Mouse (Mus musculus): ENCODE results near the gene Mybph. TPM values are rescaled to one million over a fixed set of nuclear protein-coding genes. Genes with fewer than 3 reads are reported as not detected.

The Mybph gene
- total and polyA plus RNA-seq, 2 experiments from 2014 or later = not detected

DNA sequence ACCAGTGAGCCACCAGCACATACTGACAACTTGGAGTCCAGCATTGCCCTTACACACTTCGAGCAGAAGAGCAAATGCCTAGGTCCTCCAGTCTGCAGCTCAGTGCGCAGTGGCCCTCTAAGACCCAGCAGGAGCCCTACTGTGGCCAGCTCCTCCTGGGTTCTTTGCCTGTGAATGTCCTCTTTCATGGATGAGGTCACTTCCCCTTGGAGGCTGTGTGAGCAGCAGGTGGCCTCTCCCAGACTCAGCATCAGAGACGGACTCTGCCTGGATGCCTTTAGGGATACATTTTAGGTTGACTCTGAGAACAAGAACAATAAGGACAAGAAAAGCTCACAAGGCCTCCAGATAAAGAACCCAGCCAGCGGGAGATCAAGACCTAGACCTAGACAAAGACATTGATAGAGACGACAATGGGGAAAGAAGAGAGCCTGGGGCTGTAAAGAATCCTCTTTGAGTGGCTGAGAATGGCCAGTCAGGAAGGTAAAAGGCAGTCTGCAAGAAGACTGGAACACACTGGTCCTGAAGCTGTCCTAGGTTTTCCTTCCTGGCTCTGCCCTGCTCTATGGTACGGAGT, 17.0 kb downstream of the Mybph start:
- H3K4me2 ChIP-seq (ENCODE audit: low read depth, low read length, poor library complexity, severe bottlenecking) = no peak overlapping the region
- H3K36me3 ChIP-seq (ENCODE audit: insufficient read depth, low read length) = no peaks in the 10 kb centered on the region
- ATAC-seq (ENCODE audit: low FRiP score) = no peak
- no peaks in the 10 kb centered on the region for H3K27me3 ChIP-seq (ENCODE audit: insufficient read depth, low read length)
- H3K4me3 ChIP-seq (ENCODE audit: low read depth, low read length) = no peak overlapping the region
- no peak for DNase-seq (ENCODE audit: low spot score)
- no peak for TF ChIP-seq CTCF (IDR thresholded peaks at IDR 0.05)
- WGBS = 51% methylated on average over 6 of the region's 6 CpGs
- H3K4me1 ChIP-seq (ENCODE audit: insufficient read depth, low read length) = no peaks in the 10 kb centered on the region; the same call in 1 of the 2 replicates
- no peak overlapping the region for H3K9ac ChIP-seq (replicated peaks; ENCODE audit: low read length, poor library complexity, severe bottlenecking)
- H3K27ac ChIP-seq (ENCODE audit: low read depth, low read length) = no peak overlapping the region
- no peaks in the 10 kb centered on the region for H3K9me3 ChIP-seq (ENCODE audit: low read length)

DNA sequence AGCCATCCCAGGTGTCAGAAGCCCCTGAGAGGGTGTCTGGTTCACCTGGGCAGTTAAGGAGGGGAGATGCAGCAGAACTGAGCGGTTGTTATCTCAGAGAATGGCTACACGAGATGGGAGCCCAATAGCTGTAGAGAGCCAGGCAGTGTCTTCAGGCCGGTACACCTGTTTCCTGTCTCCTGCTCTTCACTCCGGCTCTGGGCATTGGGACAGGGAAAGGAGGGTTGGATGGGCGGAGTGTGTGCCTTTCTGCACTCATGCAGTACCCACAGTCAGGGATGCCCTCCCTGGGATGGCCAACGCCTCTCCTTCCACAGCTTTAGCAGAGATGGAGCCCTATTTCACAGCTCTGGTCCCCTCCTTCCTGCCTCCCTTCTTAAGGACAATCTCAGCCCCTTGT, 17.8 kb downstream of the Mybph start:
- no peaks in the 10 kb centered on the region for H3K36me3 ChIP-seq (ENCODE audit: insufficient read depth, low read length)
- no peak for TF ChIP-seq CTCF (IDR thresholded peaks at IDR 0.05)
- 79% methylated on average over 6 of the region's 6 CpGs for WGBS
- H3K27me3 ChIP-seq (ENCODE audit: insufficient read depth, low read length) = no peaks in the 10 kb centered on the region
- H3K27ac ChIP-seq (ENCODE audit: low read depth, low read length) = no peak overlapping the region
- no peak for ATAC-seq (ENCODE audit: low FRiP score)
- no peaks in the 10 kb centered on the region for H3K9me3 ChIP-seq (ENCODE audit: low read length)
- H3K9ac ChIP-seq (replicated peaks; ENCODE audit: low read length, poor library complexity, severe bottlenecking) = no peak overlapping the region
- DNase-seq (ENCODE audit: low spot score) = no peak
- H3K4me1 ChIP-seq (ENCODE audit: insufficient read depth, low read length) = no peaks in the 10 kb centered on the region; the same call in 1 of the 2 replicates
- H3K4me2 ChIP-seq (ENCODE audit: low read depth, low read length, poor library complexity, severe bottlenecking) = no peak overlapping the region
- no peak overlapping the region for H3K4me3 ChIP-seq (ENCODE audit: low read depth, low read length)

DNA sequence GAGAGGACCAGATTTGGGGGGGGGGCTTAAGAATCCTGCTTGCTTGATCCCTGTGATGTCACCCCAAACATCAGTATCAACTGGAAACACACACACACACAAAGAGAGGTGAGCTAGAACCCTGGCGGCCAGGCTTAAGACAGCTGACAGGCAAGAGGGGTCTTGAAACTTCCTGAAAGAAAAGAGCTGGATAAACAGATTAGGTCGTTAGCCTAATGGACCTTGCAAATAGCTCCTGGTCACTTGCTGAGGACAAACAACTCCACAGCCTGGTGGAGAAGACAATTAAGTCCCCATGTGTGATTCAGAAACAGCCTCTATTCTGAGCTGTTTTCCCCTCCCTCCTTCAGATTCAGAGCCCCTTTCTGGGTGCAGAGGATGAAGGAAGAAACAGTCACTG, 18.4 kb downstream of the Mybph start:
- Histone ChIP-seq H3K4me2 (ENCODE audit: low read depth, low read length, poor library complexity, severe bottlenecking) (no peak overlapping the region), H3K27me3 (ENCODE audit: insufficient read depth, low read length) (no peaks in the 10 kb centered on the region), H3K4me3 (ENCODE audit: low read depth, low read length) (no peak overlapping the region), H3K4me1 (ENCODE audit: insufficient read depth, low read length) (no peaks in the 10 kb centered on the region; the same call in 1 of the 2 replicates), H3K9ac (replicated peaks; ENCODE audit: low read length, poor library complexity, severe bottlenecking) (no peak overlapping the region), H3K27ac (ENCODE audit: low read depth, low read length) (no peak overlapping the region), H3K9me3 (ENCODE audit: low read length) (no peaks in the 10 kb centered on the region), H3K36me3 (ENCODE audit: insufficient read depth, low read length) (no peaks in the 10 kb centered on the region)
- WGBS = 22% methylated on average over 2 of the region's 2 CpGs
- ATAC-seq (ENCODE audit: low FRiP score) (no peak), DNase-seq (ENCODE audit: low spot score) (no peak)
- no peak for TF ChIP-seq CTCF (IDR thresholded peaks at IDR 0.05)

DNA sequence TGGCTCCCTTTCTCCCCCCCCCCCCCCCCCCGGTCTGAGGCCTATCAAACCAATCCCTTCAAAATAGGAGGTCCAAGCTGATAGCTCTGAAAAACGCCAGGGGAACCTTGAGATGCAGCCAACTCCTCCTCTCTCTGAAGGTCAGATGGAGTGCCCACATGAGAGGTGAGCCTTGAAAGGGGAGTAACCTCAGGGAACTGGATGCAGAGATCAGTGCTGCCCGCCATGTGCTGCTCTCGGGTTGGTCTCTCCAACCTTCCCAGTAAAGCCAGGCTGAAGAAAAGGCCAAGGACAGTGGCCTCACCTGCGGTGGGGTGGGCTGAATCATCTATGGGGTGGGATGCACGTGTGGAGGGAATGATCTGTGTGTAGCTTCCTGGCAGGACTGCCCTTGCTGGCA, 19.1 kb downstream of the Mybph start:
- no peak for TF ChIP-seq CTCF (IDR thresholded peaks at IDR 0.05)
- DNase-seq (ENCODE audit: low spot score) = no peak
- Histone ChIP-seq H3K4me3 (ENCODE audit: low read depth, low read length) (no peak overlapping the region), H3K27me3 (ENCODE audit: insufficient read depth, low read length) (no peaks in the 10 kb centered on the region), H3K27ac (ENCODE audit: low read depth, low read length) (no peak overlapping the region), H3K4me1 (ENCODE audit: insufficient read depth, low read length) (no peaks in the 10 kb centered on the region; the same call in 1 of the 2 replicates), H3K9me3 (ENCODE audit: low read length) (no peaks in the 10 kb centered on the region), H3K9ac (replicated peaks; ENCODE audit: low read length, poor library complexity, severe bottlenecking) (no peak overlapping the region), H3K4me2 (ENCODE audit: low read depth, low read length, poor library complexity, severe bottlenecking) (no peak overlapping the region), H3K36me3 (ENCODE audit: insufficient read depth, low read length) (no peaks in the 10 kb centered on the region)
- WGBS = 89% methylated on average over 5 of the region's 6 CpGs
- no peak for ATAC-seq (ENCODE audit: low FRiP score)

DNA sequence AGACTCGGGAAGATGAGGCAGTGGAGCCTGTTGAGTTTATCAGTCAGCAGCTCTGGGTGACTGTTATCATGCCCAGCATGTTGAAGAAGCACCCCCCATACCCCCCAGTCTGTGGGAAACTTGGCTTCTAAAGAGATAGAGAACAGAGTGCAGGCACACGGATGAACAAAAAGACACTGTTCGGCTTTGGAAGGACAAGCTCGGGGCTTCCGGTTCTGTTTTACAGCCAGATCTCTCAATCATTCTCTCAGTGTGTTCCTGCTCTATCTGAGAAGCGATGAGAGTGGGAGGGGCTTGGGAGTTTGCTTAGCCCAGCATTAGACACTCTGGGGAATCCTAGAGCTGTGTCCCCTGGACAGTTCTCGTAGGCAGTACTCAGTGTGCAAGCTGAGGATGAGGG, 20.2 kb downstream of the Mybph start:
- no peak; the same call in 1 of the 2 replicates for ATAC-seq (ENCODE audit: low FRiP score)
- no peak overlapping the region for H3K9ac ChIP-seq (replicated peaks; ENCODE audit: low read length, poor library complexity, severe bottlenecking)
- no peaks in the 10 kb centered on the region; the same call in 1 of the 2 replicates for H3K4me1 ChIP-seq (ENCODE audit: insufficient read depth, low read length)
- H3K9me3 ChIP-seq (ENCODE audit: low read length) = no peaks in the 10 kb centered on the region
- no peak overlapping the region for H3K4me2 ChIP-seq (ENCODE audit: low read depth, low read length, poor library complexity, severe bottlenecking)
- DNase-seq (ENCODE audit: low spot score) = peak; percentile 53
- WGBS = 70% methylated on average over 7 of the region's 7 CpGs
- H3K27ac ChIP-seq (ENCODE audit: low read depth, low read length) = peak overlapping the region; percentile 21; the same call in 1 of the 2 replicates
- TF ChIP-seq CTCF (IDR thresholded peaks at IDR 0.05) = no peak
- no peaks in the 10 kb centered on the region for H3K27me3 ChIP-seq (ENCODE audit: insufficient read depth, low read length)
- no peak overlapping the region for H3K4me3 ChIP-seq (ENCODE audit: low read depth, low read length)
- no peaks in the 10 kb centered on the region for H3K36me3 ChIP-seq (ENCODE audit: insufficient read depth, low read length)

DNA sequence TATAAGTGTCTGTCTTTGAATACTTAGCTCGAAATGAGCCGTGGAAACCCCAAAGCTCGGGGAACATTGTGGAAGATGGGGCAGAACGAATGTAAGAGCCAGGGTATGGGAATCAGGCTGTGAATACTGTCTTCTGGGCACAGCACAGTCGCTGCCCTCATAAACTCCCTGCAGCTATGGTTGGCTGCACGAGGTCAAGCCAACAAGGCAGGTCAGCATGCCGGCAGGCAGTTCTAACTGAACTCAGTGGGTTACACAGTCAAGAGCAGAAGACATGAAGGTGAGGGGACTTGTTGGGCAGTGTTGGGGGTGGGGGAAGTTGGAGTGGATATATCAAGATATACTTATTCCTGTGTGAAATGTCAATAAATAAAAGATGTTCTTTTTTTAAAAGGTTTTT, 21.8 kb downstream of the Mybph start:
- DNase-seq (ENCODE audit: low spot score) = no peak
- 54% methylated on average over 7 of the region's 7 CpGs for WGBS
- no peak for ATAC-seq (ENCODE audit: low FRiP score)
- Histone ChIP-seq H3K9me3 (ENCODE audit: low read length) (no peaks in the 10 kb centered on the region), H3K27ac (ENCODE audit: low read depth, low read length) (no peak overlapping the region), H3K4me2 (ENCODE audit: low read depth, low read length, poor library complexity, severe bottlenecking) (no peak overlapping the region), H3K4me1 (ENCODE audit: insufficient read depth, low read length) (no peaks in the 10 kb centered on the region; the same call in 1 of the 2 replicates), H3K27me3 (ENCODE audit: insufficient read depth, low read length) (no peaks in the 10 kb centered on the region), H3K9ac (replicated peaks; ENCODE audit: low read length, poor library complexity, severe bottlenecking) (no peak overlapping the region), H3K4me3 (ENCODE audit: low read depth, low read length) (no peak overlapping the region), H3K36me3 (ENCODE audit: insufficient read depth, low read length) (no peaks in the 10 kb centered on the region)
- no peak for TF ChIP-seq CTCF (IDR thresholded peaks at IDR 0.05)
